Mouse (Mus musculus): ENCODE results near the gene Arg2. TPM values are rescaled to one million over a fixed set of nuclear protein-coding genes. Genes with fewer than 3 reads are reported as not detected.
A peak's percentile ranks its signal among the peaks of the same experiment; 100 is the strongest.

Arg2 gene
- polyA plus RNA-seq, 1 experiment from 2014 or later: 20.4 TPM

DNA sequence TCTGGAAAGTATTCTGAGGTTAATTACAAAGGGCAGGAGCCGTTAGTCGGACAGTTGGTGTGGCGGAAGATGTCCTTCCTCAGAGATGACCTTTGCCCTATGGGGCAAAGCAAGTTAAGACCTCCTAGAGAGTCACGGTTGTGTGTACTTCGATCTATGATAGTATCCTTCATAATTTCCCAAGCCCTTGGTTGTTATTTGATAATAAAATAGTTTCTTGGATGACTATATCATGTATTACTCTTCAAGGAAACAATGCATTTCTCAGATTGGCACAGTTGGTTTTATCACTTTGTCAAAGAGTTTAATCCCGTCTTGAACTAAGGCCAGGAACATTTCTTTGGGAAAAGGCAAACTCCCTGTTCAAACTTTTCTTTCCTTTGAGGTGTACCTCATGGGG is 61.6 kb downstream of the Arg2 start, which contains the start of gene Rdh11:
Rdh11 (minus strand) TSS at position 101 of the 400 bp plus-strand sequence.
- TF ChIP-seq CTCF (IDR thresholded peaks at IDR 0.05): no peak
- ChIA-PET POLR2A (no interaction called here), CTCF (interaction anchor here (1.1 to 2.2 kb wide), 2 partner anchors 69 to 71 kb away, joined by 3 to 10 read pairs; no protein-coding TSS in a partner anchor)
- H3K27me3 ChIP-seq: no peaks in the 10 kb centered on the region
- ATAC-seq (no peak), DNase-seq (ENCODE audit: low read depth, low spot score) (no peak)
- in situ Hi-C loops (cut with MboI; ENCODE audit: low pct_unique_long_range_greater_than_20kb): loop anchor here (5.0 to 25.0 kb wide), 2 partner anchors 75 to 945 kb away; no protein-coding TSS in a partner anchor

DNA sequence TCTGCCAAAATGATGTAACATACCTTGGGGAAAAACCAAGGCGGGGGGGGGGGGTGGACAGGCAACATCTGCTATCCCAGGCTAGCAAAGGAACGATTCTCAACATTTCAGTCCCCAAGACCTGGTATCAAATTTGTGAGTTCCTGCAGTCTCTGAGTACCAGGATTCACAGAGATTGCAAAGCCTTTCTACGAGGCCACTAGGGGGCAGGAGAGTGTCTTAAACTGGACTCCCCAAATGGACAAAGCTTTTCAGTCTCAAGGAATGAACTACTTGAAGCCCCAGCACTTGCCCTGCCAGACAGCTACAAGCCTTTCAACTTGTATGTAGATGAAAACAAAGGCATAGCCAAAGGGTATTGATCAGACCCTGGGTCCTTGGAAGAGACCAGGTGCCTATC is 62.9 kb downstream of the Arg2 start:
- POLR2A ChIA-PET: interaction anchor here (0.7 kb wide), 1 partner anchor 22 kb away, joined by 5 read pairs; no protein-coding TSS in a partner anchor
- CTCF ChIA-PET: interaction anchor here (0.8 to 2.2 kb wide), 6 partner anchors 35 to 77 kb away, joined by 3 to 10 read pairs (median 4); no protein-coding TSS in a partner anchor
- in situ Hi-C loops (cut with MboI; ENCODE audit: low pct_unique_long_range_greater_than_20kb): loop anchor here (5.0 to 25.0 kb wide), 2 partner anchors 74 to 944 kb away; no protein-coding TSS in a partner anchor
- DNase-seq (ENCODE audit: low read depth, low spot score) (no peak), ATAC-seq (no peak)
- TF ChIP-seq CTCF (IDR thresholded peaks at IDR 0.05): peak; percentile 80
- H3K27me3 ChIP-seq: no peaks in the 10 kb centered on the region

DNA sequence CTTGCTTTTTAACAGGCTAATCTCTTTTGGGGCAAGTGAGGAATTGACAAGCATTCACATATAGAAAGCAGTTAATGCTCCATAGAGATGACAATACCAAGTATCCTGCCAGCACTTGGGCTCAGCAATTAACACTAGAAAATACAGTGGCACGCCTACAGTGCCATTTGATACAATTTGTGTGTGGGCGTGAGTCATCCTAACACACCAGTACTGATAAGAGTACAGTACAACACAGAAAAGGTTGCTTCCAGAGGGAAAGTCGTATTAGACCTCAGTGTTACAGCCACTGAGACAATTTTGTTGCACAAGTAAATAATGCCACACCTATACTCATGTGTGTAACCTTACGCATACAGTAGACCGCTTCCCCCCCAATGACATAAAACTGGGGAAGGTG is 66.5 kb downstream of the Arg2 start:
- DNase-seq (ENCODE audit: low read depth, low spot score) (no peak), ATAC-seq (no peak)
- TF ChIP-seq CTCF (IDR thresholded peaks at IDR 0.05): no peak
- in situ Hi-C loops (cut with MboI; ENCODE audit: low pct_unique_long_range_greater_than_20kb): loop anchor here (25.0 kb wide), 1 partner anchor 940 kb away; no protein-coding TSS in a partner anchor
- ChIA-PET POLR2A (no interaction called here), CTCF (interaction anchor here (1.9 kb wide), 1 partner anchor 64 kb away, joined by 7 read pairs; no protein-coding TSS in a partner anchor)
- no peaks in the 10 kb centered on the region for H3K27me3 ChIP-seq

DNA sequence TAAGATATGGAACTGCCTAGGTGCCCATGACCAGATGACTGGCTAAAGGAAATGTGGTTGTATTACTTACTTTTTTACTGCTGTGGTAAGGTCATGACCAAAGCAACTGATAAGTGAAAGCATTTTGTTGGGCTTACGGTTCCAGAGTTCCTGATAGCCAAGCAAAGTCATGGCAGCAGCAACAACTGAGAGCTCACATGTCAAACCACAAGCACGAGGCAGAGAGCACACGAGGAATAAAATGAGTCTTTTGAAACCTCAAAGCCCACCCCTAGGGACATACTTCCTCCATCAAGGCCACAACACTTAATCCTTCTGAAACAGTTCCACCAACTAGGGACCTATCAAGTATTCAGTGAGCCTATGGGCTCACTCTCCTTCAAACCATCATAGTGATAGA is 71.3 kb downstream of the Arg2 start:
- ChIA-PET POLR2A (no interaction called here), CTCF (no interaction called here)
- H3K27me3 ChIP-seq: peaks cover 4% of the 10 kb centered on the region
- DNase-seq (ENCODE audit: low read depth, low spot score): no peak
- ATAC-seq: no peak
- TF ChIP-seq CTCF (IDR thresholded peaks at IDR 0.05): no peak
- in situ Hi-C loops (cut with MboI; ENCODE audit: low pct_unique_long_range_greater_than_20kb): no loop called here

Other genes with a start within 250 kb of the Arg2 start
- gene Plek2, start 223.8 kb upstream of the Arg2 start, polyA plus RNA-seq (2021): 0.09 TPM
- 5.6 TPM for gene Tmem229b, start 123.2 kb upstream of the Arg2 start, polyA plus RNA-seq (2021)
- gene Plekhh1, start 101.6 kb upstream of the Arg2 start, polyA plus RNA-seq (2021): 3.9 TPM
- 18.8 TPM for gene Pigh, start 41.1 kb upstream of the Arg2 start, polyA plus RNA-seq (2021)
- gene Vti1b, start 41.9 kb downstream of the Arg2 start, polyA plus RNA-seq (2021): 116 TPM
- 31.4 TPM for gene Rdh11, start 61.5 kb downstream of the Arg2 start, polyA plus RNA-seq (2021)
- gene Rdh12, start 78.1 kb downstream of the Arg2 start, polyA plus RNA-seq (2021): 1.8 TPM
- gene Zfyve26, start 165.5 kb downstream of the Arg2 start, polyA plus RNA-seq (2021): 32.0 TPM
- 5.1 TPM for gene Rad51b, start 166.5 kb downstream of the Arg2 start, polyA plus RNA-seq (2021)